Comparison of ENCODE assay signal across 17 mouse cellular contexts in genomic region chr1:64000597-64000996, GRCm38 (mm10).
A peak's percentile ranks its signal among the peaks of the same experiment; 100 is the strongest.
DNase-seq lines count a peak whose midpoint lies in the region; ATAC-seq lines count a peak whose summit lies in the region.
"Had no signal": no experiment of that assay in that cellular context is flagged by ENCODE, and none has a peak within 500 bp of the region (broad histone marks: within the 10 kb centered on the region; RNA-seq: fewer than 3 reads in every experiment).

No protein-coding gene starts in this region.

- H3K36me3 ChIP-seq in forebrain, embryonic 16.5 days (ENCODE audit: control insufficient read depth, insufficient read depth) = no peaks in the 10 kb centered on the region
- H3K36me3 ChIP-seq: lung, embryonic 15.5 days had no signal

- peak; percentile 75 for ATAC-seq in common myeloid progenitor, adult 5-6 weeks (replicated peaks; ENCODE audit: low read depth, poor library complexity, severe bottlenecking)
- peak; percentile 52 for ATAC-seq in neutrophil, adult 5-6 weeks (ENCODE audit: extremely low read depth, insufficient number of reproducible peaks, low FRiP score, poor library complexity, severe bottlenecking)
- no peak for ATAC-seq in forebrain, embryonic 16.5 days
- ATAC-seq: hindbrain, embryonic 16.5 days had no signal

- no peaks in the 10 kb centered on the region for H3K9me3 ChIP-seq in forebrain, embryonic 16.5 days (ENCODE audit: control insufficient read depth, low read length)
- H3K9me3 ChIP-seq: lung, embryonic 15.5 days had no signal

- no peak overlapping the region for H3K9ac ChIP-seq in forebrain, embryonic 16.5 days (replicated peaks; ENCODE audit: low read depth, low read length)
- H3K9ac ChIP-seq: lung, embryonic 15.5 days had no signal

- peaks cover 3% of the 10 kb centered on the region; the same call in 1 of the 2 replicates for H3K4me1 ChIP-seq in forebrain, embryonic 16.5 days (replicated peaks; ENCODE audit: control insufficient read depth, insufficient read depth, low read length)

- no peak overlapping the region for H3K27ac ChIP-seq in forebrain, embryonic 16.5 days (ENCODE audit: low read length)
- H3K27ac ChIP-seq: lung, embryonic 15.5 days had no signal

- no peak overlapping the region for H3K4me3 ChIP-seq in forebrain, embryonic 16.5 days (replicated peaks; ENCODE audit: low read length)
- H3K4me3 ChIP-seq: lung, embryonic 15.5 days; myocyte had no signal

- H3K4me2 ChIP-seq in forebrain, embryonic 16.5 days (ENCODE audit: low read length) = no peak overlapping the region
- H3K4me2 ChIP-seq: liver, embryonic 11.5 days; lung, embryonic 15.5 days; midbrain, embryonic 11.5 days had no signal

- peak; percentile 14 for DNase-seq in lung, postnatal 36 days
- DNase-seq in lung, postnatal 4 days = no peak
- no peak for DNase-seq in frontal cortex, postnatal 36 days (ENCODE audit: low spot score in 2 of 2)
- DNase-seq in layer of hippocampus, postnatal 14 days (ENCODE audit: low spot score in 2 of 2) = no peak
- DNase-seq in heart, adult 18-20 months = no peak
- DNase-seq: cerebellum, adult 2 months; embryo, embryonic 11 days; gastrocnemius, postnatal 36 days; right cerebral cortex, postnatal 4 days had no signal

- 88% methylated on average over 2 of the region's 2 CpGs for WGBS in forebrain, embryonic 16.5 days

- no peaks in the 10 kb centered on the region for H3K27me3 ChIP-seq in forebrain, embryonic 16.5 days (replicated peaks; ENCODE audit: control insufficient read depth, insufficient read depth, low read length)
- H3K27me3 ChIP-seq: lung, embryonic 15.5 days had no signal
